Mouse (Mus musculus): ENCODE results near the gene Bag2.
"Not testable (repeated sequence)": the region's sequence is repeated elsewhere in the genome, so short reads cannot be mapped to it uniquely, and the experiment has no call there.

The Bag2 gene

DNA sequence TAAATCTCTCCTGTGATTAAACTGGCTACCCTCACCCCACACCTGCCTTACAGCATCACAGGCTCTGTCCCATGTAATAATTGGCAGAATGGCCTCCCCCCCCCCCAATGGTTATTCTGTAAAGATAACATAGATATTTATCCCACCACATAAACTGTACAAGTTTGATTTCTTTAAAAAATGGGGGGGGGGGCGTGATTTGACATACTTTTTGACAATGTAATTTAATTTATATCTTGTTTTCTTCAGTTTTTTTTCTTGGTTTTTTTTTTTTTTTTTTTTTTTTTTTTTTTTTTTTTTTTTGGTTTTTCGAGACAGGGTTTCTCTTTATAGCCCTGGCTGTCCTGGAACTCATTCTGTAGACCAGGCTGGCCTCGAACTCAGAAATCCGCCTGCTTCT is 7.9 kb downstream of the Bag2 start:
- DNase-seq (ENCODE audit: low read depth) = not testable (repeated sequence)

DNA sequence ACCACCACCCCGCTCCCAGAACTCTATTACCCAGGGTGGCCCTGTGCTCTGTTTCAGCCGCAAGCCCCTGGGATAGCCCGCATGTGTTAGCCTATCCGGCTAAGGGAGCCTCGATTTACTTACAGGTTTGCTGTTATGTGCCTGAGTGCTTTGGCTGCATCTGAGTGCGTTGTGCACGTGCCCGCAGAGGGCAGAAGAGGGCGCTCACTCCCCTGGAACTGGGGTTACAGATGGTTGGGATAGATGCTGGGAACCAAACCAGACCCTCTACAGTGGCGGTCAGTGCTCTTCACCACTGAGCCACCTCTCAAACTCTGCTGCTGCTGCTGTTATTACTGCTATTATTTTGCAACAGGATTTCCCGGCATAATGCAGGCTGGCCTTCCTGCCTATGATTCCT is 8.5 kb downstream of the Bag2 start:
- no peak for DNase-seq (ENCODE audit: low read depth)

DNA sequence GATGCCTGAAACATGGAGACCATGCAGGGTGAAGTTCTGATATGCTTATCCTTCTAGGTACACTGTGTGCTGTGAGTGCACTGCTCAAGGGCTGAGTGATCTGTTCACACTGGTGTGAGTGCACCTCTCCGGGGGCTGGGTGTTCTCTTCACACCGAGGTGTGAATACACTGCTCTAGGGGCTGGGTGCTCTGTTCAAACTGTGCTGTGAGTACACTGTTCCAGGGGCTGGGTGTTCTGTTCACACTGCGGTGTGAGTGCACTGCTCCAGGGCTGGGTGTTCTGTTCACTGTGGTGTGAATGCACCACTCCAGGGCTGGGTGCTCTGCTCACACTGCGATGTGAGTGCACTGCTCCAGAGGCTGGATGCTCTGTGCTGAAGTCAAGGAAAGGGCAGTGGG is 11.7 kb downstream of the Bag2 start:
- no peak for DNase-seq (ENCODE audit: low read depth)

DNA sequence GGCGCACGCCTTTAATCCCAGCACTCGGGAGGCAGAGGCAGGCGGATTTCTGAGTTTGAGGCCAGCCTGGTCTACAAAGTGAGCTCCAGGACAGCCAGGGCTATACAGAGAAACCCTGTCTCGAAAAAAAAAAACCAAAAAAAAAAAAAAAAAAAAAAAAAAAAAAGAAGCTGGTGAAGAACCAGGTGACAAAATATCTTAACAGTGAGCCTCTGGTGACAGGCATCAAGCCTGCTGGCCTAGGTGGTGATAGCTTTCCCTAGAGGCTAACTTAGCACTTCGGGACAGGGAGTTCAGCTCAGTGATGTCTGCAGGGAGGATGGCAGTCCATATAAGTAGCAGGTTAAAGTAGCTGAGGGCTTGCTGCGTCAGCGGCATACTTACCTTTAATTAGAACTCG is 12.8 kb downstream of the Bag2 start:
- DNase-seq (ENCODE audit: low read depth) = not testable (repeated sequence)

GRCm38 (mm10) chr1:33742903-33743302 is 14.7 kb downstream of the Bag2 start:
- peak; percentile 67 for DNase-seq (ENCODE audit: low read depth)

GRCm38 (mm10) chr1:33739302-33739701 is 18.3 kb downstream of the Bag2 start:
- DNase-seq (ENCODE audit: low read depth) = peak; percentile 90

DNA sequence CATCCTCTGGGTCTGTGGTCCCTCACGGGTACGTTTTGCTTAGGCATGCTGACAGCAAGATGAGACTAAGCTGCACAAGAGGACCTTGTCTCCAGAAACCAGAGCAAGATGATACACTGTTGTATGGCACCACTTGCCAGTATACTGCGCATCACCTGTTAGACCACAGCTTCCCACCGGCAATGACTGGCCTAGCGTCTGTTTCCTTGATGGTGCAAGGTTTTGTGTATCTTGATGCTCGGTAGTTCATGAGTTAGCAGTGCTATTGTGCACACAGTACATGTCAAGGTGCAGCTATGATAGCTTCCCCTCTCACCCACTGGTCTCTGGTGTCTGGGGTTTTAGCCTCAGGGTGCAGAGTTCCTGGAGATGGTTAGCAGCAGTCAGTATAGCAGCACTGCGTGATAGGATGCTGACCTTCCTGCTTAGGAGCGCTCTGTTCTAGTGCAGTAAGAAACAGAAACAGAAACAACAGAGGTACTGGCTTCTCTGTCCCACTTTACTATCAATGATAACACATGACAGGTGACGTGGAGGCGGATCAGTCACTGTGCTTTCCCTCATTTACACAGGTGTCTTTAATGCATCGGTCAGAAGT is 18.8 kb downstream of the Bag2 start:
- DNase-seq (ENCODE audit: low read depth) = no peak

- DNase-seq (ENCODE audit: low read depth) = no peak
Observed at GRCm38 (mm10) chr1:33738281-33738680, 19.3 kb downstream of the Bag2 start.

GRCm38 (mm10) chr1:33734001-33734685 is 23.5 kb downstream of the Bag2 start:
- DNase-seq (ENCODE audit: low read depth) = no peak

DNA sequence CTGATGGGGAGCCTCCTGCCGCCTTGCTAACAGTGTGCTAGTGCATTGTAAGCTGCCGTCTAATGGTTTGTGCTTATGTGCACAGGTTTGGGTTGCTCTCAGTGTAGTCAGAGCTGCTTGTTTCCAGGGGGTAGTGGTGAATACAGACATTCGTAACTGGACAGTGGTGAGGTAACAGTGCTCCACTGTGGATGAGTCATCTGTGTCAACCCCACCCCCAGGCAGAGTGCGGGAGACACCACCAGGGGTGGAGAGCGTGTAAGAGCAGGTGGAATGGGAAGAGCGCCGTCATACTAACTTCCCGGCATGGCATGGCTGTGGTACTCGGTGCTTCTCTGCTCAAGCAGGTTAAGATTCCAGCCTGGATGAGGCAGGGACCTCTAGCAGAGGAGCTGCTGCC is 24.6 kb downstream of the Bag2 start:
- DNase-seq (ENCODE audit: low read depth) = no peak

GRCm38 (mm10) chr1:33725086-33725485 is 32.5 kb downstream of the Bag2 start:
- no peak for DNase-seq (ENCODE audit: low read depth)

DNA sequence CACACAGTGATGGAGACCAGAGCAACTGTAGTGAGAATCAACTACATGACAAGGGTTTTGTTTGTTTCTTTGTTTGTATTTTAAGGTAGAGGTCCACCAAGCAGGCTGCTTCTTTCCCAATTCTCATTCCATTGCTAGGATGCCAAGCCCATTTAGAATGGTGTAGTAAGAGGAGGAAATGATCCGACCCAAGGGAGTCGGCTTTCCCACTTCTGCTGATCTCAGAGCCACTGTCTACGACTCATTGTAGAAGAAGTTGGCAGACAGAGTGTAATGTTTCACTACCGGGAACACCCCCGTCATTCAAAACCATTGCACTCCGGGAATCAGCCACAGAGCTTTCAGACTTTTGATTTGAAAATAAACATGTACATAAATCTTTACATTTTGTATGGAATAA is 33.1 kb downstream of the Bag2 start:
- DNase-seq (ENCODE audit: low read depth) = no peak

GRCm38 (mm10) chr1:33721020-33721419 is 36.6 kb downstream of the Bag2 start:
- DNase-seq (ENCODE audit: low read depth) = no peak

DNA sequence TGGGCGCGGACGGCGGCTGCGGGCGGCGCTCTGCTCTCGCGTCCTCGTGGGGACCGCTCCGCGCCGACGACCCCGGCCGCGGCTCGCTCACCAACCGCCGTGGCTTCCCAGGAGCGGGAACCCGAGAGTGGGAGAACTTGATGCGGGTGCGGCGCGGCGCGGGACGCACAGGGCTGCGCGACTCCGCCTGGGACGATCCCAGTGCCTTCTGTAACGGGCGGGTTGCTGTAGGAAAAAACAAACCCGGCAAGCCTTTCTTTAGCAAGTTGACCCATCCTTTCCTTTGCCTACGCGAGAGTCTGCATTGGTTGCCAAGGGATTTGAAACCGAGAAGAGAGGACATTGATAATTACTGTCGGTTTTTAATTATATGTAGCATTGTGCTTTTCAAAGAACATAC is 37.4 kb downstream of the Bag2 start:
- DNase-seq (ENCODE audit: low read depth) = no peak

GRCm38 (mm10) chr1:33719733-33720225 is 37.8 kb downstream of the Bag2 start, which contains the start of gene Rab23:
Gene Rab23 (plus strand): TSS chr1:33719887.
- peak; percentile 90 for DNase-seq (ENCODE audit: low read depth)

- DNase-seq (ENCODE audit: low read depth) = no peak
Observed at GRCm38 (mm10) chr1:33717636-33718035, 40.0 kb downstream of the Bag2 start.

DNA sequence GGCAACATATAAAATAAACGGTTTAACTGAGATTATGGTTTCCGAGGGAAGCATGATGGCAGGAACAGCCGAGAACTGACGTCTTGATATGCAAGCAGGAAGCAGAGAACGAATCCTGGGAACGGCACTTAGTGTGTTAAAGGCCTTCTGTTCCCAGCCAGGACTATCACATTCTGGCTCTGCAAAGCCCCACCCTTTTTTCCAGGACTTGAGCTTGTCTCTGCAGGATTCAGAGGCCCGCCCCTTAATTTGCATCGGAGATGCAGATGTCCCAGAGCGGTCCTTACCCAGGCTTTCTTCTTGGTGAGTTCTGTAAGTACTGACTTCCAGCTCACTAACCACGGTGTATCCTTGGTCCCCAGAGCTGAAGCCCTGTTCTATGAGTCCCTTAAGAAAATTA is 42.8 kb downstream of the Bag2 start:
- no peak for DNase-seq (ENCODE audit: low read depth)

DNA sequence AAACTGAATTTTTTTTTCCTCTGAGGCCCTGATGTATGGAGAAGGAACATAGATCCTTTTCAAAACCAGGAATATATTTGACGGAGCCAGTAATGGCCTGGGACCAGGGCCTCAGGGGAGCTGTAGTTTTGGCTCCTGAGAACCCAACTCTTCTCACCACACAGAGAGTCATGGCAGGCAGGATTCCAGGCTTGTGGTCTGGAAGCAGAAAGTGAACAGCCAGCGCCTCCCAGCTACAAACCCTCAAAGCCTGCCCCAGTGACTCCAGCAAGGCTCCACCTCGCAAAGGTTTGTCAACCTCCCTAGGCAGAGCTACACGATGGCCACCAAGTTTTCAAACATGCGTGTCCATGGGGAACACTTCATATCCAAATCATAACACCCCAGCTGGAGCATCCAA is 45.6 kb downstream of the Bag2 start:
- DNase-seq (ENCODE audit: low read depth) = no peak

DNA sequence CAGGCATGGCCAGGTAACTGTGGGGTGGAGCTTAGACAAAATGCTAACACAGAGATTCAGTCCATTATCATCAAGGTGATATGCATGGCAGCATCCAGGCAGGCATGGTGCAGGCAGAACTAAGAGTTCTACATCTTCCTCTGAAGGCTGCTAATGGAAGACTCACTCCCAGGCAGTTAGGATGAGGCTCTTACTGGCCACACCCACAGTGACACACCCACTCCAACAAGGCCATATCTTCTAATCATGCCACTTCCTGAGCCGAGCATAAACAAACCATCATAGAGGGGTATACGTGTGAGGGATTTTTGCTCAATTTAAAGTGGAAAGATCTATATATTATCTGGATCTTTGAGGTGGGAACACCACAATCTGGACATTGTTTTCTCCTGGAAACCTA is 48.0 kb downstream of the Bag2 start:
- DNase-seq (ENCODE audit: low read depth) = peak; percentile 45

DNA sequence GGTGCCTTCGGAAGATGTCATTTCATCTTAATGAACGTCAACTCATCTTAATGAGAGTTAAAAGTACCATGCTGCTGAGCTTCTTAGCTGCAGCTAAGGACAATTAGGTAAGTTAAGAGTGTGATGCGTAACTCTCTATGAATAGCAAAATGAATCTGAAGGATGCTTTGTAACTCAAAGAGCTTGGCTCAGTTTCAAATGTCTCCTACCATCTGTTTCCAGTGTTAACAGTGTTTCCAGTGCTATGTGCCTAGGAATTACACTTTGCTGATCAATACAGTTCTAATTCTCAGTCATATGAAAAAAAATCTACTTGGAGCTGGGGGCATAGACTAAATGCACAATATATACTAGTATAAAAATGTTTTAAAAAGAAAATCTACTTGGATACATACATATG is 56.4 kb downstream of the Bag2 start:
- no peak for DNase-seq (ENCODE audit: low read depth)

- DNase-seq (ENCODE audit: low read depth) = no peak
Observed at GRCm38 (mm10) chr1:33696016-33696415, 61.6 kb downstream of the Bag2 start.
